Mouse (Mus musculus) cerebellum, postnatal 36 days (tissue): ENCODE data around the gene Spint2.
"Not testable (repeated sequence)": the region's sequence is repeated elsewhere in the genome, so short reads cannot be mapped to it uniquely, and the experiment has no call there.

Experiments used
- DNase-seq, 2 experiments: peaks; one replicate each; pipeline ENCODE4 v3.0.0; 2021 to 2022; ENCODE audit warnings: mixed read lengths in 2 of 2

The Spint2 gene

GRCm38 (mm10) chr7:29237596-29237995 is 44.1 kb downstream of the Spint2 start:
- not testable (repeated sequence) for DNase-seq

GRCm38 (mm10) chr7:29236593-29236992 is 45.1 kb downstream of the Spint2 start:
- no peak for DNase-seq

GRCm38 (mm10) chr7:29234661-29235060 is 47.1 kb downstream of the Spint2 start:
- DNase-seq = no peak

- no peak for DNase-seq
These were observed 48.0 kb downstream of the Spint2 start for GRCm38 (mm10) chr7:29233745-29234144.

GRCm38 (mm10) chr7:29232247-29233013 is 49.3 kb downstream of the Spint2 start, which contains the start of gene Kcnk6:
Gene Kcnk6, minus strand, starts transcription at chr7:29232515.
- no peak for DNase-seq

GRCm38 (mm10) chr7:29231517-29231916 is 50.2 kb downstream of the Spint2 start:
- DNase-seq = no peak

- no peak for DNase-seq
These were observed 51.2 kb downstream of the Spint2 start for GRCm38 (mm10) chr7:29230560-29230959.

- no peak for DNase-seq
These were observed 53.5 kb downstream of the Spint2 start for GRCm38 (mm10) chr7:29228202-29228601.

GRCm38 (mm10) chr7:29225520-29225919 is 56.2 kb downstream of the Spint2 start:
- no peak for DNase-seq

GRCm38 (mm10) chr7:29224756-29225394 is 56.8 kb downstream of the Spint2 start:
- no peak for DNase-seq

GRCm38 (mm10) chr7:29214846-29215245 is 66.9 kb downstream of the Spint2 start:
- DNase-seq = no peak

- no peak for DNase-seq
These were observed 67.5 kb downstream of the Spint2 start for GRCm38 (mm10) chr7:29214236-29214635.

- DNase-seq = peak; percentile 36 to 45
These were observed 68.0 kb downstream of the Spint2 start, which contains the start of gene Catsperg1 for GRCm38 (mm10) chr7:29213675-29214082. Gene Catsperg1, minus strand, starts transcription at chr7:29214035.

- DNase-seq = not testable (repeated sequence)
These were observed 68.7 kb downstream of the Spint2 start for GRCm38 (mm10) chr7:29212775-29213560.

- DNase-seq = no peak
These were observed 69.4 kb downstream of the Spint2 start for GRCm38 (mm10) chr7:29212199-29212765.

- peak; percentile 29 to 37 for DNase-seq
These were observed 70.1 kb downstream of the Spint2 start for GRCm38 (mm10) chr7:29211415-29212198.

GRCm38 (mm10) chr7:29211013-29211412 is 70.7 kb downstream of the Spint2 start:
- not testable (repeated sequence) for DNase-seq
